ENCODE assay signal across 23 mouse cellular contexts in genomic region chr10:70855948-70856347, GRCm38 (mm10).
A peak's percentile ranks its signal among the peaks of the same experiment; 100 is the strongest.
DNase-seq lines count a peak whose midpoint lies in the region; TF ChIP-seq lines count a peak whose summit lies in the region.
"Had no signal": no experiment of that assay in that cellular context is flagged by ENCODE, and none has a peak within 500 bp of the region (broad histone marks: within the 10 kb centered on the region; RNA-seq: fewer than 3 reads in every experiment).

No protein-coding gene starts in this region.

- TF ChIP-seq POLR2A in cerebellum, adult 2 months (IDR thresholded peaks at IDR 0.05; ENCODE audit: borderline replicate concordance, insufficient read depth, low read length), result no peak

- no peak for TF ChIP-seq CTCF in cerebellum, adult 2 months (IDR thresholded peaks at IDR 0.05; ENCODE audit: borderline replicate concordance, insufficient read depth, low read depth, low read length)

- WGBS in cerebellum, adult 2 months, result 85% methylated on average over 8 of the region's 8 CpGs

- no peak overlapping the region for H3K27ac ChIP-seq in cerebellum, adult 2 months (ENCODE audit: insufficient read depth, low read length)
- H3K27ac ChIP-seq: forebrain, embryonic 12.5 days; gastrocnemius, adult 2 months; heart, embryonic 10.5 days; hindbrain, embryonic 14.5 days; kidney, postnatal 0 days; limb, embryonic 12.5 days; macrophage; stomach, postnatal 0 days had no signal

- no peaks in the 10 kb centered on the region for H3K27me3 ChIP-seq in cerebellum, adult 2 months (ENCODE audit: control insufficient read depth, insufficient read depth, low read length)
- H3K27me3 ChIP-seq: CH12.LX; forebrain, embryonic 12.5 days; limb, embryonic 12.5 days had no signal

- H3K4me1 ChIP-seq in cerebellum, adult 2 months (ENCODE audit: control insufficient read depth, insufficient read depth, low read length), result no peaks in the 10 kb centered on the region
- H3K4me1 ChIP-seq: heart, embryonic 10.5 days had no signal

- DNase-seq in adrenal gland, adult (ENCODE audit: inconsistent age in 2 of 2, low spot score in 1 of 2), result peak; percentile 44 to 65
- DNase-seq in adrenal gland, postnatal 14 days, result no peak
- peak; percentile 13 for DNase-seq in layer of hippocampus, adult 9-11 months
- no peak for DNase-seq in layer of hippocampus, postnatal 10 days (ENCODE audit: low spot score in 2 of 2)
- peak; percentile 7 for DNase-seq in testis, postnatal 10 days (ENCODE audit: low spot score)
- DNase-seq in testis, postnatal 14 days (ENCODE audit: low spot score), result no peak
- DNase-seq in telencephalon, adult 2 months (ENCODE audit: low read depth, low spot score), result peak; percentile 69
- no peak for DNase-seq in cerebellum, adult 2 months
- DNase-seq: cerebellum, adult 11 months; cerebellum, postnatal 14 days; gastrocnemius, adult 2 months; heart, postnatal 4 days; kidney, adult 18-20 months; liver, postnatal 0 days; thymus, postnatal 25 days had no signal

- no peak overlapping the region for H3K4me3 ChIP-seq in cerebellum, adult 2 months (replicated peaks; ENCODE audit: insufficient read depth, low read depth, low read length)
- H3K4me3 ChIP-seq: forebrain, embryonic 12.5 days; gastrocnemius, adult 2 months; heart, embryonic 10.5 days; limb, embryonic 12.5 days had no signal

Comparison
In these comparisons a context has a peak if more than half of its experiments do, and no peak if none do; other contexts are left out.
1. DNase-seq: peak in adrenal gland, adult (2 of 2), layer of hippocampus, adult 9-11 months (single experiment), testis, postnatal 10 days (single experiment) and telencephalon, adult 2 months (single experiment); none in adrenal gland, postnatal 14 days (single experiment), layer of hippocampus, postnatal 10 days (0 of 2), testis, postnatal 14 days (single experiment) and cerebellum, adult 2 months (0 of 2).